Mouse (Mus musculus) hindbrain, embryonic 15.5 days (tissue): ENCODE measurements around the gene Gm7298. TPM values are rescaled to one million over a fixed set of nuclear protein-coding genes. Genes with fewer than 3 reads are reported as not detected.
"Not testable (repeated sequence)": the region's sequence is repeated elsewhere in the genome, so short reads cannot be mapped to it uniquely, and the experiment has no call there.

Experiments used
- ATAC-seq: fragments of 200-750 bp; cut with Nextera tagmentation; 2 replicates; pipeline ENCODE4 v1.8.0; 2017; ENCODE audit warnings: low read depth, moderate number of reproducible peaks, moderate TSS enrichment; ENCODE audit not compliant: low FRiP score
- H3K27ac ChIP-seq: fragments of 300-500 bp; sonication (generic); replicated peaks from 2 replicates; pipeline ENCODE4 v1.5.1; 2015; ENCODE audit warnings: mild to moderate bottlenecking, inconsistent platforms
- H3K27me3 ChIP-seq: fragments of 300-500 bp; sonication (generic); 2 replicates; pipeline ENCODE4 v1.6.1; 2015; ENCODE audit warnings: control low read depth, inconsistent platforms
- H3K36me3 ChIP-seq: fragments of 300-500 bp; sonication (generic); 2 replicates; pipeline ENCODE4 v1.6.1; 2015; ENCODE audit warnings: control low read depth, inconsistent platforms
- H3K4me1 ChIP-seq: fragments of 300-500 bp; sonication (generic); replicated peaks from 2 replicates; pipeline ENCODE4 v1.6.1; 2015; ENCODE audit warnings: control low read depth, inconsistent platforms
- H3K4me2 ChIP-seq: fragments of 300-500 bp; sonication (generic); 2 replicates; pipeline ENCODE4 v1.6.1; 2015; ENCODE audit warnings: moderate library complexity, mild to moderate bottlenecking, inconsistent platforms
- H3K4me3 ChIP-seq: fragments of 300-500 bp; sonication (generic); 2 replicates; pipeline ENCODE4 v1.5.1; 2015; ENCODE audit warnings: mild to moderate bottlenecking, inconsistent platforms
- H3K9ac ChIP-seq: fragments of 300-500 bp; sonication (generic); 2 replicates; pipeline ENCODE4 v1.6.1; 2015; ENCODE audit warnings: inconsistent platforms
- H3K9me3 ChIP-seq: fragments of 300-500 bp; sonication (generic); 2 replicates; pipeline ENCODE4 v1.6.1; 2016; ENCODE audit warnings: control low read depth, inconsistent platforms
- WGBS: fragments of 180-500 bp; shearing (Covaris S2); methylation state at CpG from one replicate; pipeline ENCODE4 v1.1.7; 2015; 5-methylcytosine and 5-hydroxymethylcytosine counted together
- polyA plus RNA-seq: library from polyadenylated mRNA; unstranded; fragments of >200 nt; fragmentation: Nextera tagmentation; extraction: Ambion mirVana; gene quantifications from 2 replicates; pipeline ENCODE4 v1.2.1, GENCODE M21; 2015

The Gm7298 gene
- polyA plus RNA-seq, result 0.05 TPM in 1 of 2 replicates, not detected in the other

GRCm38 (mm10) chr6:121732632-121733031 is at the start of gene Gm7298:
Gm7298 (plus strand) TSS chr6:121732932.
- Histone ChIP-seq H3K4me1 (no peaks in the 10 kb centered on the region), H3K9me3 (no peaks in the 10 kb centered on the region), H3K27ac (no peak within 1 kb of the TSS), H3K9ac (no peak within 1 kb of the TSS), H3K27me3 (no peaks in the 10 kb centered on the region), H3K4me3 (no peak within 1 kb of the TSS), H3K36me3 (no peaks in the 10 kb centered on the region), H3K4me2 (no peak within 1 kb of the TSS)
- 74% methylated on average over 3 of the region's 3 CpGs for WGBS
- ATAC-seq, result no peak

- Histone ChIP-seq H3K4me2 (no peak overlapping the region), H3K27ac (no peak overlapping the region), H3K9me3 (no peaks in the 10 kb centered on the region), H3K4me1 (no peaks in the 10 kb centered on the region), H3K9ac (no peak overlapping the region), H3K4me3 (no peak overlapping the region), H3K27me3 (no peaks in the 10 kb centered on the region), H3K36me3 (no peaks in the 10 kb centered on the region)
- 81% methylated on average over 4 of the region's 4 CpGs for WGBS
- ATAC-seq, result no peak
These were observed 95.3 kb downstream of the Gm7298 start for GRCm38 (mm10) chr6:121828034-121828433.

GRCm38 (mm10) chr6:121836361-121836760 is 103.6 kb downstream of the Gm7298 start:
- Histone ChIP-seq H3K27me3 (no peaks in the 10 kb centered on the region), H3K27ac (no peak overlapping the region), H3K9ac (no peak overlapping the region), H3K4me1 (no peaks in the 10 kb centered on the region), H3K9me3 (no peaks in the 10 kb centered on the region), H3K36me3 (no peaks in the 10 kb centered on the region), H3K4me3 (no peak overlapping the region), H3K4me2 (no peak overlapping the region)
- 97% methylated on average over 1 of the region's 1 CpGs for WGBS
- no peak for ATAC-seq

GRCm38 (mm10) chr6:121838271-121838670 is 105.5 kb downstream of the Gm7298 start, which contains the start of gene Mug1:
Mug1 (plus strand) TSS chr6:121838541.
- WGBS, result 80% methylated on average over 4 of the region's 4 CpGs
- not testable (repeated sequence) for ATAC-seq, H3K4me1 ChIP-seq, H3K36me3 ChIP-seq, H3K9me3 ChIP-seq, H3K4me3 ChIP-seq, H3K9ac ChIP-seq, H3K4me2 ChIP-seq, H3K27me3 ChIP-seq, H3K27ac ChIP-seq

Other genes starting within 250 kb of the Gm7298 start
- 13.5 and 15.1 TPM in 2 replicates for gene A2m, start 97.6 kb upstream of the Gm7298 start, polyA plus RNA-seq
- not detected in 2 replicates for gene Mug1, start 105.6 kb downstream of the Gm7298 start, polyA plus RNA-seq